Mouse (Mus musculus) heart, embryonic 14.5 days (tissue): ENCODE results near the gene Dlst. TPM values are rescaled to one million over a fixed set of nuclear protein-coding genes. Genes with fewer than 3 reads are reported as not detected.

Experiments used
- ATAC-seq: fragments of 200-750 bp; cut with Nextera tagmentation; 2 replicates; pipeline ENCODE4 v1.8.0; 2017; ENCODE audit warnings: low read depth, moderate TSS enrichment; ENCODE audit not compliant: insufficient number of reproducible peaks, insufficient read depth, low FRiP score
- H3K27ac ChIP-seq, 2 experiments: fragments of 200-500 bp in 1 of 2; fragments of 300-500 bp in 1 of 2; sonication (generic) in 1 of 2; replicated peaks in 1 of 2; 2 replicates each; pipeline ENCODE4 v1.5.1; 2012 to 2014; ENCODE audit warnings: low read depth in 2 of 2, low read length in 2 of 2, control low read depth in 1 of 2, mild to moderate bottlenecking in 1 of 2, mixed read lengths in 1 of 2; ENCODE audit not compliant: control insufficient read depth in 1 of 2, insufficient read depth in 1 of 2
- H3K27me3 ChIP-seq: fragments of 300-500 bp; sonication (generic); 2 replicates; pipeline ENCODE4 v1.6.1; 2014; ENCODE audit warnings: mild to moderate bottlenecking, low read length, control low read depth; ENCODE audit not compliant: control insufficient read depth, insufficient read depth
- H3K36me3 ChIP-seq: fragments of 300-500 bp; sonication (generic); 2 replicates; pipeline ENCODE4 v1.6.1; 2014; ENCODE audit warnings: mild to moderate bottlenecking, control low read depth, low read length, mixed read lengths; ENCODE audit not compliant: control insufficient read depth, insufficient read depth
- H3K4me1 ChIP-seq, 2 experiments: fragments of 200-500 bp in 1 of 2; fragments of 300-500 bp in 1 of 2; sonication (generic) in 1 of 2; 2 replicates each; pipeline ENCODE4 v1.6.1; 2012 to 2014; ENCODE audit warnings: low read length in 2 of 2, control low read depth in 1 of 2, mixed read lengths in 1 of 2; ENCODE audit not compliant: control insufficient read depth in 2 of 2, insufficient read depth in 2 of 2
- H3K4me2 ChIP-seq: fragments of 300-500 bp; sonication (generic); 2 replicates; pipeline ENCODE4 v1.6.1; 2014; ENCODE audit warnings: mild to moderate bottlenecking, low read length
- H3K4me3 ChIP-seq, 2 experiments: fragments of 200-500 bp in 1 of 2; fragments of 300-500 bp in 1 of 2; sonication (generic) in 1 of 2; 2 replicates each; pipeline ENCODE4 v1.5.1; 2012 to 2014; ENCODE audit warnings: low read length in 2 of 2, mild to moderate bottlenecking in 2 of 2, control low read depth in 1 of 2, low read depth in 1 of 2, moderate library complexity in 1 of 2; ENCODE audit not compliant: control insufficient read depth in 1 of 2, insufficient read depth in 1 of 2
- H3K9ac ChIP-seq: fragments of 300-500 bp; sonication (generic); 2 replicates; pipeline ENCODE4 v1.6.1; 2014; ENCODE audit warnings: mild to moderate bottlenecking, low read length
- H3K9me3 ChIP-seq: fragments of 300-500 bp; sonication (generic); 2 replicates; pipeline ENCODE4 v1.6.1; 2016; ENCODE audit warnings: low read length, control low read depth; ENCODE audit not compliant: control insufficient read depth
- WGBS: fragments of 180-500 bp; shearing (Covaris S2); extraction: QIAGEN DNeasy Blood & Tissue Kit; methylation state at CpG from one replicate; pipeline ENCODE4 v1.1.7; 2014; 5-methylcytosine and 5-hydroxymethylcytosine counted together
- polyA plus RNA-seq: library from polyadenylated mRNA; unstranded; fragments of >200 nt; fragmentation: Nextera tagmentation; extraction: Ambion mirVana; gene quantifications from 2 replicates; pipeline ENCODE4 v1.2.1, GENCODE M21; 2014

Gene Dlst
- polyA plus RNA-seq, 1 experiment from 2014 or later, result 197 TPM

GRCm38 (mm10) chr12:85092214-85092613 is 18.4 kb upstream of the Dlst start:
- H3K27ac ChIP-seq, result no peak overlapping the region
- no peak overlapping the region for H3K9ac ChIP-seq
- no peak overlapping the region for H3K4me2 ChIP-seq
- H3K9me3 ChIP-seq, result 0 out of 2 replicates have a peak, but pooled peaks cover 2% of the 10 kb centered on the region
- no peaks in the 10 kb centered on the region for H3K4me1 ChIP-seq
- H3K27me3 ChIP-seq, result no peaks in the 10 kb centered on the region
- H3K36me3 ChIP-seq, result peaks cover 29% of the 10 kb centered on the region
- WGBS, result 12% methylated on average over 3 of the region's 3 CpGs
- no peak for ATAC-seq
- H3K4me3 ChIP-seq, result no peak overlapping the region

GRCm38 (mm10) chr12:85094010-85094409 is 16.6 kb upstream of the Dlst start:
- Histone ChIP-seq H3K9me3 (0 out of 2 replicates have a peak, but pooled peaks cover 1% of the 10 kb centered on the region), H3K27me3 (no peaks in the 10 kb centered on the region), H3K9ac (no peak overlapping the region), H3K4me2 (no peak overlapping the region), H3K4me1 (no peaks in the 10 kb centered on the region), H3K4me3 (no peak overlapping the region), H3K27ac (no peak overlapping the region), H3K36me3 (peaks cover 14% of the 10 kb centered on the region; the same call in 1 of the 2 replicates)
- WGBS, result 22% methylated on average over 14 of the region's 14 CpGs
- ATAC-seq, result no peak; the same call in 1 of the 2 replicates

DNA sequence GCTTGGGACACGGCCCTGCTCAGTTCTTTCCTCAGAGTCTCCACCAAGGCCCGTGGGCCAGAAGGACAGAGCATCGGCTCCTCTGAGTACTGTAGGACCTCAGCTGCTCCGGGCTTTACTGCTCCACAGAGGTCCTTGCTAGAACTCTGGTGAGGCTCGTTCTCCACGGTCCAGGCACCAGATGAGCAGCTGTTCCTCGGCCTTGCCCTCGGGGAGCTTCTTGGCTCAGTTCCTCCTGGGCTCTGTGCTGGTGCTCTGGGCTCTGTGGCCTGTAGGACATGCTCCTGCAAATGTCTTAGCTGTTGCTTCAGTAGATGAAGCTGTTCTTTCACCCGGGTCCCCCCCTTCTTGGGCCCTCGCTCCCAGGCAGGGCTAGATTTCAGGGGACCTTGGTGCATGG is 15.9 kb upstream of the Dlst start:
- ATAC-seq, result no peak
- H3K27me3 ChIP-seq, result no peaks in the 10 kb centered on the region
- 87% methylated on average over 10 of the region's 10 CpGs for WGBS
- H3K9ac ChIP-seq, result no peak overlapping the region
- 0 out of 2 replicates have a peak, but pooled peaks cover 7% of the 10 kb centered on the region for H3K36me3 ChIP-seq
- H3K4me2 ChIP-seq, result no peak overlapping the region
- H3K4me1 ChIP-seq, result no peaks in the 10 kb centered on the region
- H3K4me3 ChIP-seq, result no peak overlapping the region
- H3K9me3 ChIP-seq, result no peaks in the 10 kb centered on the region
- H3K27ac ChIP-seq, result no peak overlapping the region

GRCm38 (mm10) chr12:85095146-85095545 is 15.5 kb upstream of the Dlst start:
- Histone ChIP-seq H3K27ac (no peak overlapping the region), H3K27me3 (no peaks in the 10 kb centered on the region), H3K4me3 (no peak overlapping the region), H3K9me3 (no peaks in the 10 kb centered on the region), H3K4me2 (no peak overlapping the region), H3K4me1 (no peaks in the 10 kb centered on the region), H3K9ac (no peak overlapping the region), H3K36me3 (0 out of 2 replicates have a peak, but pooled peaks cover 5% of the 10 kb centered on the region)
- ATAC-seq, result no peak
- 84% methylated on average over 11 of the region's 11 CpGs for WGBS

DNA sequence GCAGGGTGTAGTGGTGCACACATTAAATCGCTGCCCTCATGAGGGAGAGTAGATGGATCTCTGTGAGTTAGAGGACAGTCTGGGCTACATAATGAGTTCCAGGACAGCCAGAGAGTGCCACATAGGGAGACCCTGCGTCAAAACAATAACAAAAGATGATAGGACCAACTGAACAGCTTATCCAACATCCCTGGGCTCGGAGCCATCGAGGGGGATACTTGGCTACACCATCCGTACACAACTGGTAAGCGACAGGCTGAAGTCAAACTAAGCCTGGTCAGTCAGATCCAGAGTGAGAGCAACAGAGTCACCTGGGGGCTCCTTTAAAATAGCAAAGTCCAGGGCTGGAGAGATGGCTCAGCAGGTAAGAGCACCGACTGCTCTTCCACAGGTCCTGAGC is 14.8 kb upstream of the Dlst start:
- no peaks in the 10 kb centered on the region for H3K9me3 ChIP-seq

DNA sequence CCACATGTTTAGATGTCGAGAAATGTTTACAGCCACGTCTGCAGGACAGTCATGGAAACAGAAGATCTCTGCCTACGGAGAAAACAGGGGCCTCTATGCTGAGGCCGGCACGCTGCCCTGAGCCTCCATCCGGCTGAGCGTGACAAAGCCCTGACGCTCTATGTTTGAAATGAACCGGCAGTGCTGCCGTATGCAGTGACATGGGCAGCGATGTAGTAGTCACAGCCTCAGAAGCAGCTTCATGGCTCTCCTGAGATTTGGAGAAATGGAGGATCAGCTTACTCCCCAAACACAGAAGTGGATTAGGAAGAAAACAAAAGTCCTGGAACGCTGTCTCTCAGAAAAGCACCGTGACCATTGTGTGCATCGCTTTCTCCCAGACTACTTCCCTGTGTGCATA is 9.6 kb upstream of the Dlst start:
- 78% methylated on average over 14 of the region's 14 CpGs for WGBS

More for the DNA sequence above, 14.8 kb upstream of the Dlst start:
- ATAC-seq, result no peak
- Histone ChIP-seq H3K27me3 (no peaks in the 10 kb centered on the region), H3K36me3 (no peaks in the 10 kb centered on the region), H3K4me1 (no peaks in the 10 kb centered on the region), H3K4me3 (no peak overlapping the region), H3K27ac (no peak overlapping the region), H3K9ac (no peak overlapping the region), H3K4me2 (no peak overlapping the region)
- 82% methylated on average over 7 of the region's 7 CpGs for WGBS

DNA sequence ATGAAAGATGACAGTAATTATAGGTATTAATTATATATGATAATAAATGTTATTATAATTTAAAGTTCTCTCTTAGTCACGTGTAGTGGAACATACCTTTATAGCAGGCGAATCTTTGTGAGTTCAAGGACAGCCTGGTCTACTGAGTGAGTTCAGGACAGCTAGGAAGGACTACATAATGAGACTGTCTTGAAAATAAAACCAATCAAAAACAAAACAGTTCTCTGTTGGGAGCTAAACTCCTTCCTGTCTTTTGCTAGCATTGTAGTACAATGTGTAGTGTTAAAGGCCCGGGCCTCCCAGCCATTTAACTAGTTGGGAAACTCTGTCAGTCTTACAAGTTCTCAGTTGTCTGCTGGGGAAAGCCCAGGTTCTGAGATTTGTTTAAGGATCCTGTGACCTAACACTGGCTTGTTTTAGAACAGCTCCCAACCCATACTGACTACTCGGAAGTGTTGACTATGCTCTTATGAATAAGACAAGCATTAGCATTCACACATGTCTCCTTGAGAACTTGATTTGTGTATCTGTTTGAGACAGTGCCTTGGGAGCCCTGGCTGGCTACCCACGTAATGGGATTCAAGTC is 9.0 kb upstream of the Dlst start:
- ATAC-seq, result no peak

More for the DNA sequence above, 9.6 kb upstream of the Dlst start:
- no peak for ATAC-seq
- H3K9ac ChIP-seq, result no peak overlapping the region
- no peak overlapping the region for H3K4me3 ChIP-seq
- H3K27me3 ChIP-seq, result no peaks in the 10 kb centered on the region
- no peaks in the 10 kb centered on the region for H3K9me3 ChIP-seq
- H3K4me2 ChIP-seq, result no peak overlapping the region
- H3K27ac ChIP-seq, result no peak overlapping the region
- H3K4me1 ChIP-seq, result no peaks in the 10 kb centered on the region
- no peaks in the 10 kb centered on the region for H3K36me3 ChIP-seq

DNA sequence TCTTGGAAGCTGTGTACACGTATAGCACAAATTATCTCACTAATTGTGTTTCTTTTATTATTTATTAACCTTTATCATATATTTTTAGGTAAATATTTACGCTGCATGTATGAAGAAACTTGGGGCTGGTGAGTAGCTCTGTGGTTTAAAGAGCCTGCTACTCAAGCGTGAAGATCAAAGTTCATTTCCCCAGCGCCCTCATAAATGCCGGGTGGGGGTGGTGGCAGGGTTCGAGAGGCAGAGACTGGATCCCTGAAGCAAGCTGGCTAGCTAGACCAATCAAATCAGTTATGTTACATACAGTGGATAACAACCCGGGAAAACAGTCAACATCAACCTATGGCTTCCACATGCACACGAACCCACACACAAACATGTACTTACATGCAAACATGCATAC is 7.5 kb upstream of the Dlst start:
- peaks cover 5 to 8% of the 10 kb centered on the region in 2 experiments for H3K4me1 ChIP-seq
- no peaks in the 10 kb centered on the region for H3K27me3 ChIP-seq
- H3K4me3 ChIP-seq, result no peak overlapping the region
- no peak for ATAC-seq
- H3K27ac ChIP-seq, result no peak overlapping the region
- H3K9ac ChIP-seq, result no peak overlapping the region
- 84% methylated on average over 8 of the region's 8 CpGs for WGBS
- H3K36me3 ChIP-seq, result no peaks in the 10 kb centered on the region
- H3K9me3 ChIP-seq, result no peaks in the 10 kb centered on the region
- no peak overlapping the region for H3K4me2 ChIP-seq

More for the DNA sequence above, 9.0 kb upstream of the Dlst start:
- 74% methylated on average over 5 of the region's 5 CpGs for WGBS
- Histone ChIP-seq H3K4me3 (no peak overlapping the region), H3K27ac (no peak overlapping the region), H3K36me3 (no peaks in the 10 kb centered on the region), H3K4me1 (peaks cover 3 to 6% of the 10 kb centered on the region in 2 experiments; a peak in 3 of 4 replicates), H3K4me2 (no peak overlapping the region), H3K27me3 (no peaks in the 10 kb centered on the region), H3K9ac (no peak overlapping the region), H3K9me3 (no peaks in the 10 kb centered on the region)
